Mouse (Mus musculus) liver, embryonic 14.5 days (tissue): ENCODE measurements around the gene Psma5. TPM values are rescaled to one million over a fixed set of nuclear protein-coding genes. Genes with fewer than 3 reads are reported as not detected.

Experiments
- ATAC-seq: fragments of 200-750 bp; cut with Nextera tagmentation; 2 replicates; pipeline ENCODE4 v1.8.0; 2017; ENCODE audit warnings: moderate number of reproducible peaks, mild to moderate bottlenecking, moderate library complexity; ENCODE audit not compliant: insufficient read depth
- DNase-seq, 3 experiments: peaks; one replicate each; pipeline ENCODE4 v3.0.0-alpha.2; 2012 to 2013; ENCODE audit warnings: low read depth in 3 of 3, low spot score in 3 of 3
- H3K27ac ChIP-seq: fragments of 300-500 bp; sonication (generic); 2 replicates; pipeline ENCODE4 v1.5.1; 2014; ENCODE audit warnings: moderate library complexity, mild to moderate bottlenecking, control low read depth, inconsistent platforms
- H3K27me3 ChIP-seq: fragments of 300-500 bp; sonication (generic); 2 replicates; pipeline ENCODE4 v1.6.1; 2014; ENCODE audit warnings: mild to moderate bottlenecking, low read length, moderate library complexity; ENCODE audit not compliant: control insufficient read depth, insufficient read depth
- H3K36me3 ChIP-seq: fragments of 300-500 bp; sonication (generic); replicated peaks from 2 replicates; pipeline ENCODE4 v1.6.1; 2014; ENCODE audit warnings: low read depth; ENCODE audit not compliant: control insufficient read depth, insufficient read depth
- H3K4me1 ChIP-seq, 2 experiments: fragments of 200-500 bp in 1 of 2; fragments of 300-500 bp in 1 of 2; sonication (generic) in 1 of 2; replicated peaks; 2 replicates each; pipeline ENCODE4 v1.6.1; 2012 to 2014; ENCODE audit warnings: antibody characterized with exemption in 1 of 2, inconsistent platforms in 1 of 2, low read length in 1 of 2; ENCODE audit not compliant: control insufficient read depth in 2 of 2, insufficient read depth in 2 of 2
- H3K4me2 ChIP-seq: fragments of 300-500 bp; sonication (generic); 2 replicates; pipeline ENCODE4 v1.6.1; 2014; ENCODE audit warnings: low read depth, mild to moderate bottlenecking, control low read depth, moderate library complexity
- H3K4me3 ChIP-seq, 2 experiments: fragments of 200-500 bp in 1 of 2; fragments of 300-500 bp in 1 of 2; sonication (generic) in 1 of 2; 2 replicates each; pipeline ENCODE4 v1.5.1; 2012 to 2014; ENCODE audit warnings: low read depth in 2 of 2, low read length in 2 of 2, mild to moderate bottlenecking in 2 of 2, control low read depth in 1 of 2, inconsistent platforms in 1 of 2, moderate library complexity in 1 of 2; ENCODE audit not compliant: insufficient read depth in 1 of 2
- H3K9ac ChIP-seq: fragments of 300-500 bp; sonication (generic); replicated peaks from 2 replicates; pipeline ENCODE4 v1.6.1; 2014; ENCODE audit warnings: mild to moderate bottlenecking, control low read depth, moderate library complexity
- H3K9me3 ChIP-seq: fragments of 300-500 bp; sonication (generic); 2 replicates; pipeline ENCODE4 v1.6.1; 2016; ENCODE audit warnings: low read length, mixed read lengths; ENCODE audit not compliant: control insufficient read depth
- CTCF ChIP-seq: IDR thresholded peaks from 2 replicates; pipeline ENCODE4 v1.5.1; 2016; ENCODE audit warnings: antibody characterized with exemption, low read depth, control low read depth
- EP300 ChIP-seq: IDR thresholded peaks from 2 replicates; pipeline ENCODE4 v1.6.1; 2016; ENCODE audit warnings: antibody characterized with exemption, low read depth
- WGBS: fragments of 180-500 bp; shearing (Covaris S2); extraction: QIAGEN DNeasy Blood & Tissue Kit; methylation state at CpG from one replicate; pipeline ENCODE4 v1.1.7; 2014; ENCODE audit not compliant: insufficient replicate concordance; 5-methylcytosine and 5-hydroxymethylcytosine counted together
- polyA plus RNA-seq, 2 experiments: library from polyadenylated mRNA; depleted of rRNA in 1 of 2; stranded (reverse) in 1 of 2; unstranded in 1 of 2; fragments of >200 nt; fragmentation: Nextera tagmentation in 1 of 2; extraction: Ambion mirVana in 1 of 2; gene quantifications; 2 replicates each; pipeline versions ENCODE4 v1.2.1 to v1.2.3; 2012 to 2014

Gene Psma5
- polyA plus RNA-seq, 2 experiments = 93.8 to 192 TPM

- no peak overlapping the region for H3K27ac ChIP-seq
- WGBS = 69% methylated on average over 4 of the region's 4 CpGs
- no peak for DNase-seq
- H3K9me3 ChIP-seq = no peaks in the 10 kb centered on the region
- peaks cover 0 to 10% of the 10 kb centered on the region in 2 experiments; a peak in 3 of 4 replicates for H3K4me1 ChIP-seq
- no peak overlapping the region for H3K9ac ChIP-seq
- no peak for ATAC-seq
- H3K4me2 ChIP-seq = no peak overlapping the region
- H3K36me3 ChIP-seq = no peaks in the 10 kb centered on the region
- TF ChIP-seq EP300 (no peak), CTCF (no peak)
- no peaks in the 10 kb centered on the region for H3K27me3 ChIP-seq
- no peak overlapping the region for H3K4me3 ChIP-seq
These were observed 68.1 kb downstream of the Psma5 start for GRCm38 (mm10) chr3:108324837-108325236.

- 74% methylated on average over 9 of the region's 9 CpGs for WGBS
- TF ChIP-seq CTCF = no peak
- TF ChIP-seq EP300 = no peak
These were observed 68.8 kb downstream of the Psma5 start for GRCm38 (mm10) chr3:108325521-108325920.

GRCm38 (mm10) chr3:108327275-108327674 is 70.5 kb downstream of the Psma5 start:
- H3K9me3 ChIP-seq = no peaks in the 10 kb centered on the region
- peaks cover 0 to 5% of the 10 kb centered on the region in 2 experiments; a peak in 2 of 4 replicates for H3K4me1 ChIP-seq
- no peak overlapping the region for H3K4me3 ChIP-seq
- no peak overlapping the region for H3K9ac ChIP-seq
- DNase-seq (no peak), ATAC-seq (no peak)
- H3K4me2 ChIP-seq = no peak overlapping the region
- WGBS = 64% methylated on average over 8 of the region's 8 CpGs
- TF ChIP-seq CTCF = no peak
- TF ChIP-seq EP300 = no peak
- no peaks in the 10 kb centered on the region for H3K27me3 ChIP-seq
- H3K27ac ChIP-seq = no peak overlapping the region
- no peaks in the 10 kb centered on the region for H3K36me3 ChIP-seq

More at GRCm38 (mm10) chr3:108325521-108325920, 68.8 kb downstream of the Psma5 start:
- H3K9ac ChIP-seq = no peak overlapping the region
- H3K27me3 ChIP-seq = no peaks in the 10 kb centered on the region
- H3K9me3 ChIP-seq = no peaks in the 10 kb centered on the region
- H3K27ac ChIP-seq = no peak overlapping the region
- H3K4me2 ChIP-seq = no peak overlapping the region
- no peak for ATAC-seq
- no peak for DNase-seq
- H3K4me3 ChIP-seq = no peak overlapping the region
- H3K36me3 ChIP-seq = no peaks in the 10 kb centered on the region
- peaks cover 0 to 10% of the 10 kb centered on the region in 2 experiments; a peak in 3 of 4 replicates for H3K4me1 ChIP-seq

DNA sequence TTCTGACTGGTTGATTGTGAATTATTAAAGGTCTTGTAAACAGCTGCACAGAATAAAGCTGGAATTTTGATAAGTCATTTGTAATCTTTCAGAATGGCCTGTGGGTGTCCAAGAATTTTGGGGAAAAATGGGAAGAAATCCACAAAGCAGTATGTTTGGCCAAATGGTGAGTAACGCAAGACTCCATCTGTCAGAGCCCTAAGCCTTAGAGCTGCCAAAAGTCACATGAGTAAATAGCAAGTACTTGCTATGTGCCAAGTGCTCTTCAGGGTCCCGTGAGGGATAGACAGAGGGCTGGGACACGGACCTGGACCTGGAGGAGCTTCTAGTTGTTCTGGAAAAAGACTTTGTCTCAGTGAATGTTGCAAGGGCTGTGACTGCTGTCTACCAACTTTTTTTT is 71.2 kb downstream of the Psma5 start:
- H3K4me1 ChIP-seq = peaks cover 0 to under 1% of the 10 kb centered on the region in 2 experiments; a peak in 1 of 4 replicates
- no peaks in the 10 kb centered on the region for H3K36me3 ChIP-seq
- WGBS = 73% methylated on average over 3 of the region's 3 CpGs
- H3K9ac ChIP-seq = no peak overlapping the region
- TF ChIP-seq CTCF = no peak
- no peaks in the 10 kb centered on the region for H3K9me3 ChIP-seq
- DNase-seq (no peak), ATAC-seq (no peak)
- no peak overlapping the region for H3K4me3 ChIP-seq
- H3K27me3 ChIP-seq = no peaks in the 10 kb centered on the region
- H3K27ac ChIP-seq = no peak overlapping the region
- H3K4me2 ChIP-seq = no peak overlapping the region

DNA sequence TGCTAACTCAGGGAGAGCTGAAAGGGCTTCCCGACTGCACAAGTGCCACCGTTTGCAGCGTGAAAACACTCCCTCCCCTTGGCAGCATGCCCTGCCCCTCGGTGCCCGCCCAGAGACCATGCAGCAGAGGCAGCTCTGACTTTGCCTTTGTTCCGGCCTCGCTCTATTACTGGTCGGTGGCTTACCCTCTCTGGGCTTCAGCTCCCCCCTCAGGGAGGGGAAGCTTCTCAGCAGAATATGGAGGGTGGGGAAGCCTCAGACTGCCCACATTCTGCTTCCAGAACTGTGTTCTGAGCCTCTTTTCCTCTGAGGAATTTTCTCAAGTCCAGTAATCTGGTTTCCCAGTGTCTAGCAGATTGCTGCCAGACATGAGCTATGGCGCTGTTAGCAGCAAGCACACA is 71.7 kb downstream of the Psma5 start:
- Histone ChIP-seq H3K4me1 (no peaks in the 10 kb centered on the region), H3K27me3 (no peaks in the 10 kb centered on the region), H3K9me3 (no peaks in the 10 kb centered on the region), H3K4me3 (no peak overlapping the region), H3K27ac (no peak overlapping the region), H3K36me3 (no peaks in the 10 kb centered on the region), H3K4me2 (no peak overlapping the region), H3K9ac (no peak overlapping the region)
- no peak for TF ChIP-seq CTCF
- TF ChIP-seq EP300 = no peak
- ATAC-seq = no peak
- WGBS = 53% methylated on average over 9 of the region's 9 CpGs
- DNase-seq = no peak

Other genes starting within 250 kb of the Psma5 start
- 124 and 152 TPM in 2 replicates for gene Gstm1, start 239.0 kb upstream of the Psma5 start, polyA plus RNA-seq (2012; rRNA removed)
- gene Gstm1, start 239.0 kb upstream of the Psma5 start, polyA plus RNA-seq (2014; fragmentation: Nextera tagmentation; extraction: Ambion mirVana) = 275 and 312 TPM in 2 replicates
- gene Gstm4, start 212.0 kb upstream of the Psma5 start, polyA plus RNA-seq (2012; rRNA removed) = 11.7 and 11.9 TPM in 2 replicates
- 17.3 and 17.7 TPM in 2 replicates for gene Gstm4, start 212.0 kb upstream of the Psma5 start, polyA plus RNA-seq (2014; fragmentation: Nextera tagmentation; extraction: Ambion mirVana)
- 40.9 and 49.6 TPM in 2 replicates for gene Ampd2, start 170.3 kb upstream of the Psma5 start, polyA plus RNA-seq (2012; rRNA removed)
- gene Ampd2, start 170.3 kb upstream of the Psma5 start, polyA plus RNA-seq (2014; fragmentation: Nextera tagmentation; extraction: Ambion mirVana) = 34.3 and 37.8 TPM in 2 replicates
- 0.60 and 1.4 TPM in 2 replicates for gene Gnat2, start 164.1 kb upstream of the Psma5 start, polyA plus RNA-seq (2012; rRNA removed)
- gene Gnat2, start 164.1 kb upstream of the Psma5 start, polyA plus RNA-seq (2014; fragmentation: Nextera tagmentation; extraction: Ambion mirVana) = 1.8 and 2.5 TPM in 2 replicates
- 18.4 and 28.7 TPM in 2 replicates for gene Gnai3, start 110.8 kb upstream of the Psma5 start, polyA plus RNA-seq (2012; rRNA removed)
- 57.4 and 58.0 TPM in 2 replicates for gene Gnai3, start 110.8 kb upstream of the Psma5 start, polyA plus RNA-seq (2014; fragmentation: Nextera tagmentation; extraction: Ambion mirVana)
- not detected in 2 replicates for gene Gpr61, start 102.0 kb upstream of the Psma5 start, polyA plus RNA-seq (2012; rRNA removed)
- gene Gpr61, start 102.0 kb upstream of the Psma5 start, polyA plus RNA-seq (2014; fragmentation: Nextera tagmentation; extraction: Ambion mirVana) = 0.04 TPM in 1 of 2 replicates, not detected in the other
- 0.45 and 0.60 TPM in 2 replicates for gene Amigo1, start 70.6 kb upstream of the Psma5 start, polyA plus RNA-seq (2012; rRNA removed)
- 0.49 and 0.56 TPM in 2 replicates for gene Amigo1, start 70.6 kb upstream of the Psma5 start, polyA plus RNA-seq (2014; fragmentation: Nextera tagmentation; extraction: Ambion mirVana)
- gene Cyb561d1, start 55.7 kb upstream of the Psma5 start, polyA plus RNA-seq (2012; rRNA removed) = 1.4 and 1.5 TPM in 2 replicates
- 1.4 and 1.6 TPM in 2 replicates for gene Cyb561d1, start 55.7 kb upstream of the Psma5 start, polyA plus RNA-seq (2014; fragmentation: Nextera tagmentation; extraction: Ambion mirVana)
- 2.2 TPM in 2 replicates for gene Atxn7l2, start 46.0 kb upstream of the Psma5 start, polyA plus RNA-seq (2012; rRNA removed)
- gene Atxn7l2, start 46.0 kb upstream of the Psma5 start, polyA plus RNA-seq (2014; fragmentation: Nextera tagmentation; extraction: Ambion mirVana) = 1.7 and 2.0 TPM in 2 replicates
- gene Sypl2, start 30.3 kb upstream of the Psma5 start, polyA plus RNA-seq (2012; rRNA removed) = 0.02 TPM in 2 replicates
- gene Sypl2, start 30.3 kb upstream of the Psma5 start, polyA plus RNA-seq (2014; fragmentation: Nextera tagmentation; extraction: Ambion mirVana) = not detected in 2 replicates
- gene Sort1, start 27.2 kb downstream of the Psma5 start, polyA plus RNA-seq (2012; rRNA removed) = 3.5 and 3.9 TPM in 2 replicates
- 3.0 and 3.5 TPM in 2 replicates for gene Sort1, start 27.2 kb downstream of the Psma5 start, polyA plus RNA-seq (2014; fragmentation: Nextera tagmentation; extraction: Ambion mirVana)
- 0.17 and 0.20 TPM in 2 replicates for gene Mybphl, start 108.0 kb downstream of the Psma5 start, polyA plus RNA-seq (2012; rRNA removed)
- 0.10 and 0.39 TPM in 2 replicates for gene Mybphl, start 108.0 kb downstream of the Psma5 start, polyA plus RNA-seq (2014; fragmentation: Nextera tagmentation; extraction: Ambion mirVana)
- gene Psrc1, start 126.9 kb downstream of the Psma5 start, polyA plus RNA-seq (2012; rRNA removed) = 18.3 and 20.3 TPM in 2 replicates
- 12.3 and 15.7 TPM in 2 replicates for gene Psrc1, start 126.9 kb downstream of the Psma5 start, polyA plus RNA-seq (2014; fragmentation: Nextera tagmentation; extraction: Ambion mirVana)
- gene Celsr2, start 158.6 kb downstream of the Psma5 start, polyA plus RNA-seq (2012; rRNA removed) = 0.38 and 0.64 TPM in 2 replicates
- gene Celsr2, start 158.6 kb downstream of the Psma5 start, polyA plus RNA-seq (2014; fragmentation: Nextera tagmentation; extraction: Ambion mirVana) = 0.22 and 0.27 TPM in 2 replicates
- gene Sars, start 188.3 kb downstream of the Psma5 start, polyA plus RNA-seq (2012; rRNA removed) = 23.8 and 39.9 TPM in 2 replicates
- 76.1 and 81.4 TPM in 2 replicates for gene Sars, start 188.3 kb downstream of the Psma5 start, polyA plus RNA-seq (2014; fragmentation: Nextera tagmentation; extraction: Ambion mirVana)